Mouse (Mus musculus): ENCODE data around the gene Prrx1. TPM values are rescaled to one million over a fixed set of nuclear protein-coding genes. Genes with fewer than 3 reads are reported as not detected.

Prrx1 gene
- polyA plus RNA-seq, 1 experiment = 6.0 TPM

GRCm38 (mm10) chr1:163274919-163275318 is 38.6 kb downstream of the Prrx1 start:
- H3K27ac ChIP-seq (ENCODE audit: control insufficient read depth, insufficient read depth, low read depth, low read length, poor library complexity) = no peak overlapping the region
- no peak overlapping the region for H3K4me3 ChIP-seq (replicated peaks; ENCODE audit: control insufficient read depth, low read depth, low read length)
- TF ChIP-seq CTCF (IDR thresholded peaks at IDR 0.05; ENCODE audit: control insufficient read depth, insufficient read depth, low read length) = no peak
- TF ChIP-seq POLR2A (IDR thresholded peaks at IDR 0.05; ENCODE audit: borderline replicate concordance, control insufficient read depth, low read depth, low read length) = no peak
- 76% methylated on average over 3 of the region's 3 CpGs for WGBS
- no peaks in the 10 kb centered on the region for H3K4me1 ChIP-seq (ENCODE audit: control insufficient read depth, insufficient read depth, low read length)

GRCm38 (mm10) chr1:163273132-163273531 is 40.4 kb downstream of the Prrx1 start:
- 65% methylated on average over 3 of the region's 3 CpGs for WGBS
- Histone ChIP-seq H3K27ac (ENCODE audit: control insufficient read depth, insufficient read depth, low read depth, low read length, poor library complexity) (no peak overlapping the region), H3K4me1 (ENCODE audit: control insufficient read depth, insufficient read depth, low read length) (no peaks in the 10 kb centered on the region), H3K4me3 (replicated peaks; ENCODE audit: control insufficient read depth, low read depth, low read length) (no peak overlapping the region)
- TF ChIP-seq POLR2A (IDR thresholded peaks at IDR 0.05; ENCODE audit: borderline replicate concordance, control insufficient read depth, low read depth, low read length) (no peak), CTCF (IDR thresholded peaks at IDR 0.05; ENCODE audit: control insufficient read depth, insufficient read depth, low read length) (no peak)

- 86% methylated on average over 8 of the region's 8 CpGs for WGBS
- H3K4me1 ChIP-seq (ENCODE audit: control insufficient read depth, insufficient read depth, low read length) = no peaks in the 10 kb centered on the region
- no peak overlapping the region for H3K27ac ChIP-seq (ENCODE audit: control insufficient read depth, insufficient read depth, low read depth, low read length, poor library complexity)
- no peak for TF ChIP-seq CTCF (IDR thresholded peaks at IDR 0.05; ENCODE audit: control insufficient read depth, insufficient read depth, low read length)
- TF ChIP-seq POLR2A (IDR thresholded peaks at IDR 0.05; ENCODE audit: borderline replicate concordance, control insufficient read depth, low read depth, low read length) = no peak
- H3K4me3 ChIP-seq (replicated peaks; ENCODE audit: control insufficient read depth, low read depth, low read length) = no peak overlapping the region
Observed at GRCm38 (mm10) chr1:163266853-163267538, 46.5 kb downstream of the Prrx1 start.

GRCm38 (mm10) chr1:163257298-163257697 is 56.2 kb downstream of the Prrx1 start:
- Histone ChIP-seq H3K27ac (ENCODE audit: control insufficient read depth, insufficient read depth, low read depth, low read length, poor library complexity) (no peak overlapping the region), H3K4me1 (ENCODE audit: control insufficient read depth, insufficient read depth, low read length) (no peaks in the 10 kb centered on the region), H3K4me3 (replicated peaks; ENCODE audit: control insufficient read depth, low read depth, low read length) (no peak overlapping the region)
- no peak for TF ChIP-seq CTCF (IDR thresholded peaks at IDR 0.05; ENCODE audit: control insufficient read depth, insufficient read depth, low read length)
- TF ChIP-seq POLR2A (IDR thresholded peaks at IDR 0.05; ENCODE audit: borderline replicate concordance, control insufficient read depth, low read depth, low read length) = no peak
- WGBS = 83% methylated on average over 2 of the region's 2 CpGs

- H3K4me1 ChIP-seq (ENCODE audit: control insufficient read depth, insufficient read depth, low read length) = no peaks in the 10 kb centered on the region
- H3K27ac ChIP-seq (ENCODE audit: control insufficient read depth, insufficient read depth, low read depth, low read length, poor library complexity) = no peak overlapping the region
- 98% methylated on average over 2 of the region's 2 CpGs for whole genome bisulfite sequencing
- no peak overlapping the region for H3K4me3 ChIP-seq (replicated peaks; ENCODE audit: control insufficient read depth, low read depth, low read length)
- TF ChIP-seq CTCF (IDR thresholded peaks at IDR 0.05; ENCODE audit: control insufficient read depth, insufficient read depth, low read length) (no peak), POLR2A (IDR thresholded peaks at IDR 0.05; ENCODE audit: borderline replicate concordance, control insufficient read depth, low read depth, low read length) (no peak)
Observed at GRCm38 (mm10) chr1:163255884-163256283, 57.6 kb downstream of the Prrx1 start.

- TF ChIP-seq POLR2A (IDR thresholded peaks at IDR 0.05; ENCODE audit: borderline replicate concordance, control insufficient read depth, low read depth, low read length) = no peak
- no peak for TF ChIP-seq CTCF (IDR thresholded peaks at IDR 0.05; ENCODE audit: control insufficient read depth, insufficient read depth, low read length)
Observed at GRCm38 (mm10) chr1:163252796-163253195, 60.7 kb downstream of the Prrx1 start.

GRCm38 (mm10) chr1:163252331-163252730 is 61.2 kb downstream of the Prrx1 start:
- no peak overlapping the region for H3K4me3 ChIP-seq (replicated peaks; ENCODE audit: control insufficient read depth, low read depth, low read length)
- H3K27ac ChIP-seq (ENCODE audit: control insufficient read depth, insufficient read depth, low read depth, low read length, poor library complexity) = no peak overlapping the region
- TF ChIP-seq POLR2A (IDR thresholded peaks at IDR 0.05; ENCODE audit: borderline replicate concordance, control insufficient read depth, low read depth, low read length) (no peak), CTCF (IDR thresholded peaks at IDR 0.05; ENCODE audit: control insufficient read depth, insufficient read depth, low read length) (no peak)
- no peaks in the 10 kb centered on the region for H3K4me1 ChIP-seq (ENCODE audit: control insufficient read depth, insufficient read depth, low read length)
- whole genome bisulfite sequencing = 71% methylated on average over 5 of the region's 5 CpGs

More at GRCm38 (mm10) chr1:163252796-163253195, 60.7 kb downstream of the Prrx1 start:
- Histone ChIP-seq H3K4me3 (replicated peaks; ENCODE audit: control insufficient read depth, low read depth, low read length) (no peak overlapping the region), H3K4me1 (ENCODE audit: control insufficient read depth, insufficient read depth, low read length) (no peaks in the 10 kb centered on the region), H3K27ac (ENCODE audit: control insufficient read depth, insufficient read depth, low read depth, low read length, poor library complexity) (no peak overlapping the region)
- WGBS = 81% methylated on average over 4 of the region's 4 CpGs

- Histone ChIP-seq H3K4me1 (ENCODE audit: control insufficient read depth, insufficient read depth, low read length) (no peaks in the 10 kb centered on the region), H3K4me3 (replicated peaks; ENCODE audit: control insufficient read depth, low read depth, low read length) (no peak overlapping the region), H3K27ac (ENCODE audit: control insufficient read depth, insufficient read depth, low read depth, low read length, poor library complexity) (no peak overlapping the region)
- WGBS = 80% methylated on average over 1 of the region's 1 CpGs
- TF ChIP-seq POLR2A (IDR thresholded peaks at IDR 0.05; ENCODE audit: borderline replicate concordance, control insufficient read depth, low read depth, low read length) (no peak), CTCF (IDR thresholded peaks at IDR 0.05; ENCODE audit: control insufficient read depth, insufficient read depth, low read length) (no peak)
Observed at GRCm38 (mm10) chr1:163251766-163252165, 61.7 kb downstream of the Prrx1 start.
